Mouse (Mus musculus) 3T3-L1 (cell line): ENCODE measurements around the gene Tmem41b.
"Not testable (repeated sequence)": the region's sequence is repeated elsewhere in the genome, so short reads cannot be mapped to it uniquely, and the experiment has no call there.

ENCODE experiments used
- DNase-seq: peaks from one replicate; pipeline ENCODE4 v3.0.0-alpha.2; 2015; ENCODE audit warnings: low read depth, low spot score

Tmem41b gene

GRCm38 (mm10) chr7:109986775-109987174, at the start of gene Tmem41b:
Tmem41b (minus strand) TSS chr7:109986929.
- DNase-seq, result peak; percentile 31

- DNase-seq, result no peak
Measured at GRCm38 (mm10) chr7:110030342-110030741, 43.6 kb upstream of the Tmem41b start.

GRCm38 (mm10) chr7:110028826-110029225, 42.1 kb upstream of the Tmem41b start:
- DNase-seq, result no peak

- DNase-seq, result no peak
Measured at GRCm38 (mm10) chr7:110026594-110026993, 39.9 kb upstream of the Tmem41b start.

GRCm38 (mm10) chr7:110023553-110023952, 36.8 kb upstream of the Tmem41b start:
- no peak for DNase-seq

- peak; percentile 44 for DNase-seq
Measured at GRCm38 (mm10) chr7:110018631-110019482, 32.1 kb upstream of the Tmem41b start.

GRCm38 (mm10) chr7:110018117-110018630, 31.4 kb upstream of the Tmem41b start, which contains the start of gene Ipo7:
Ipo7 (plus strand) TSS chr7:110018274.
- DNase-seq, result peak; percentile 89

GRCm38 (mm10) chr7:110014272-110014671, 27.5 kb upstream of the Tmem41b start:
- DNase-seq, result no peak

- no peak for DNase-seq
Measured at GRCm38 (mm10) chr7:110011417-110011816, 24.7 kb upstream of the Tmem41b start.

- DNase-seq, result no peak
Measured at GRCm38 (mm10) chr7:110009084-110009483, 22.4 kb upstream of the Tmem41b start.

- DNase-seq, result no peak
Measured at GRCm38 (mm10) chr7:110008513-110008912, 21.8 kb upstream of the Tmem41b start.

- no peak for DNase-seq
Measured at GRCm38 (mm10) chr7:110006471-110007195, 19.9 kb upstream of the Tmem41b start.

GRCm38 (mm10) chr7:110005976-110006375, 19.2 kb upstream of the Tmem41b start:
- no peak for DNase-seq

GRCm38 (mm10) chr7:110002968-110003367, 16.2 kb upstream of the Tmem41b start:
- DNase-seq, result peak; percentile 90

GRCm38 (mm10) chr7:110002092-110002491, 15.4 kb upstream of the Tmem41b start:
- no peak for DNase-seq

- DNase-seq, result no peak
Measured at GRCm38 (mm10) chr7:109998388-109998787, 11.7 kb upstream of the Tmem41b start.

- DNase-seq, result peak; percentile 96
Measured at GRCm38 (mm10) chr7:109993157-109993959, 6.6 kb upstream of the Tmem41b start.

- no peak for DNase-seq
Measured at GRCm38 (mm10) chr7:109991286-109991685, 4.6 kb upstream of the Tmem41b start.

GRCm38 (mm10) chr7:109986133-109986669, 528 bp downstream of the Tmem41b start:
- DNase-seq, result peak; percentile 98

GRCm38 (mm10) chr7:109985661-109986132, 1.0 kb downstream of the Tmem41b start:
- DNase-seq, result peak; percentile 38

GRCm38 (mm10) chr7:109984608-109985007, 2.1 kb downstream of the Tmem41b start:
- not testable (repeated sequence) for DNase-seq
